Mouse (Mus musculus) limb, embryonic 14.5 days (tissue): ENCODE measurements around the gene Taf1d. TPM values are rescaled to one million over a fixed set of nuclear protein-coding genes. Genes with fewer than 3 reads are reported as not detected.

Experiments
- ATAC-seq: fragments of 200-750 bp; cut with Nextera tagmentation; 2 replicates; pipeline ENCODE4 v1.8.0; 2017; ENCODE audit warnings: low read depth, moderate number of reproducible peaks, moderate TSS enrichment; ENCODE audit not compliant: low FRiP score
- DNase-seq: peaks from one replicate; pipeline ENCODE4 v3.0.0-alpha.2; 2015; ENCODE audit warnings: low spot score
- H3K27ac ChIP-seq: fragments of 300-500 bp; sonication (generic); replicated peaks from 2 replicates; pipeline ENCODE4 v1.5.1; 2014; ENCODE audit warnings: low read depth, mild to moderate bottlenecking, low read length, moderate library complexity, mixed read lengths
- H3K27me3 ChIP-seq: fragments of 300-500 bp; sonication (generic); 2 replicates; pipeline ENCODE4 v1.6.1; 2014; ENCODE audit warnings: low read length, mixed read lengths; ENCODE audit not compliant: control insufficient read depth, insufficient read depth
- H3K36me3 ChIP-seq: fragments of 300-500 bp; sonication (generic); 2 replicates; pipeline ENCODE4 v1.6.1; 2014; ENCODE audit warnings: mild to moderate bottlenecking, low read length, moderate library complexity, mixed read lengths; ENCODE audit not compliant: control insufficient read depth, insufficient read depth
- H3K4me1 ChIP-seq: fragments of 300-500 bp; sonication (generic); 2 replicates; pipeline ENCODE4 v1.6.1; 2014; ENCODE audit warnings: antibody characterized with exemption, low read length, mixed read lengths; ENCODE audit not compliant: control insufficient read depth, insufficient read depth
- H3K4me2 ChIP-seq: fragments of 300-500 bp; sonication (generic); replicated peaks from 2 replicates; pipeline ENCODE4 v1.6.1; 2014; ENCODE audit warnings: low read depth, mild to moderate bottlenecking, low read length, moderate library complexity; ENCODE audit not compliant: severe bottlenecking
- H3K4me3 ChIP-seq: fragments of 300-500 bp; sonication (generic); replicated peaks from 2 replicates; pipeline ENCODE4 v1.5.1; 2014; ENCODE audit warnings: low read length
- H3K9ac ChIP-seq: fragments of 300-500 bp; sonication (generic); 2 replicates; pipeline ENCODE4 v1.6.1; 2014; ENCODE audit warnings: mild to moderate bottlenecking, low read depth, low read length, moderate library complexity; ENCODE audit not compliant: severe bottlenecking
- H3K9me3 ChIP-seq: fragments of 300-500 bp; sonication (generic); 2 replicates; pipeline ENCODE4 v1.6.1; 2016; ENCODE audit warnings: low read length; ENCODE audit not compliant: control insufficient read depth
- POLR2A ChIP-seq: fragments of 200-500 bp; IDR thresholded peaks from 2 replicates; pipeline ENCODE4 v1.8.0; 2012; ENCODE audit warnings: inconsistent platforms, mild to moderate bottlenecking, moderate library complexity, borderline replicate concordance; ENCODE audit not compliant: insufficient read depth, insufficient read length; ENCODE audit errors: extremely low read depth
- WGBS: fragments of 180-500 bp; shearing (Covaris S2); extraction: QIAGEN DNeasy Blood & Tissue Kit; methylation state at CpG from one replicate; pipeline ENCODE4 v1.1.7; 2014; 5-methylcytosine and 5-hydroxymethylcytosine counted together
- microRNA-seq: library from miRNA; unstranded; fragments of <30 nt; microRNA quantifications from one replicate; pipeline ENCODE4, GENCODE M21; 2016
- polyA plus RNA-seq, 2 experiments: library from polyadenylated mRNA; depleted of rRNA in 1 of 2; stranded (reverse) in 1 of 2; unstranded in 1 of 2; fragments of >200 nt; fragmentation: Nextera tagmentation in 1 of 2; extraction: Ambion mirVana in 1 of 2; gene quantifications; 2 replicates each; pipeline versions ENCODE4 v1.2.1 to v1.2.3; 2012 to 2014

The Taf1d gene
- polyA plus RNA-seq, 2 experiments = 66.5 to 131 TPM

- Histone ChIP-seq H3K9me3 (no peaks in the 10 kb centered on the region), H3K4me2 (no peak overlapping the region), H3K4me3 (no peak overlapping the region), H3K36me3 (no peaks in the 10 kb centered on the region), H3K9ac (no peak overlapping the region), H3K27me3 (no peaks in the 10 kb centered on the region), H3K4me1 (no peaks in the 10 kb centered on the region), H3K27ac (no peak overlapping the region)
- DNase-seq (no peak), ATAC-seq (no peak)
- no peak for TF ChIP-seq POLR2A
- WGBS = 62% methylated on average over 2 of the region's 2 CpGs
Measured at GRCm38 (mm10) chr9:15366260-15366659, 60.2 kb downstream of the Taf1d start.

Small RNAs within 50 kb of the gene (microRNA-seq; reads per million reads assigned to microRNA genes)
- not detected for gene Gm49349
- not detected for gene mmu-mir-7650

Other genes with a start within 250 kb of the Taf1d start
- gene Hephl1, start 194.1 kb upstream of the Taf1d start, polyA plus RNA-seq (2012; rRNA removed) = 0.06 and 0.08 TPM in 2 replicates
- 0.08 and 0.19 TPM in 2 replicates for gene Hephl1, start 194.1 kb upstream of the Taf1d start, polyA plus RNA-seq (2014; fragmentation: Nextera tagmentation; extraction: Ambion mirVana)
- gene Vstm5, start 67.2 kb upstream of the Taf1d start, polyA plus RNA-seq (2012; rRNA removed) = 6.2 and 7.0 TPM in 2 replicates
- 6.6 and 6.9 TPM in 2 replicates for gene Vstm5, start 67.2 kb upstream of the Taf1d start, polyA plus RNA-seq (2014; fragmentation: Nextera tagmentation; extraction: Ambion mirVana)
- gene Med17, start 26.3 kb upstream of the Taf1d start, polyA plus RNA-seq (2012; rRNA removed) = 46.4 and 55.8 TPM in 2 replicates
- 33.6 and 40.2 TPM in 2 replicates for gene Med17, start 26.3 kb upstream of the Taf1d start, polyA plus RNA-seq (2014; fragmentation: Nextera tagmentation; extraction: Ambion mirVana)
- 18.7 and 22.9 TPM in 2 replicates for gene 4931406C07Rik, start 234 bp downstream of the Taf1d start, polyA plus RNA-seq (2012; rRNA removed)
- 9.5 and 11.4 TPM in 2 replicates for gene 4931406C07Rik, start 234 bp downstream of the Taf1d start, polyA plus RNA-seq (2014; fragmentation: Nextera tagmentation; extraction: Ambion mirVana)
- gene Cep295, start 51.6 kb downstream of the Taf1d start, polyA plus RNA-seq (2012; rRNA removed) = 25.4 and 29.8 TPM in 2 replicates
- gene Cep295, start 51.6 kb downstream of the Taf1d start, polyA plus RNA-seq (2014; fragmentation: Nextera tagmentation; extraction: Ambion mirVana) = 15.3 and 18.0 TPM in 2 replicates
- gene Smco4, start 187.2 kb downstream of the Taf1d start, polyA plus RNA-seq (2012; rRNA removed) = 24.5 and 26.2 TPM in 2 replicates
- gene Smco4, start 187.2 kb downstream of the Taf1d start, polyA plus RNA-seq (2014; fragmentation: Nextera tagmentation; extraction: Ambion mirVana) = 5.6 and 6.9 TPM in 2 replicates